In genomic region chr2:32152367-32153034, GRCm38 (mm10) we compare ENCODE assay signal across 8 mouse cellular contexts. TPM values are rescaled to one million over a fixed set of nuclear protein-coding genes. Genes with fewer than 3 reads are reported as not detected.
DNase-seq lines count a peak whose midpoint lies in the region; ATAC-seq lines count a peak whose summit lies in the region.

No protein-coding gene starts in this region.

- peaks cover 51% of the 10 kb centered on the region for H3K4me1 ChIP-seq in kidney, embryonic 14.5 days (ENCODE audit: control insufficient read depth, insufficient read depth, low read length)
- H3K4me1 ChIP-seq in brown adipose tissue, adult 24 weeks (ENCODE audit: control insufficient read depth, insufficient read depth, insufficient read length, low read length): peaks cover 30% of the 10 kb centered on the region
- H3K4me1 ChIP-seq in hindbrain, embryonic 15.5 days (replicated peaks): peaks cover 62% of the 10 kb centered on the region
- peaks cover 61% of the 10 kb centered on the region for H3K4me1 ChIP-seq in midbrain, embryonic 14.5 days (ENCODE audit: control insufficient read depth, insufficient read depth, low read length)

- no peaks in the 10 kb centered on the region for H3K9me3 ChIP-seq in kidney, embryonic 14.5 days (ENCODE audit: control insufficient read depth, low read length)
- no peaks in the 10 kb centered on the region for H3K9me3 ChIP-seq in hindbrain, embryonic 15.5 days
- no peaks in the 10 kb centered on the region for H3K9me3 ChIP-seq in midbrain, embryonic 14.5 days (ENCODE audit: control insufficient read depth, low read length)

- no peak for ATAC-seq in kidney, embryonic 14.5 days (ENCODE audit: low FRiP score, low TSS enrichment)
- 0 out of 2 replicates have a peak, but pooled peaks have one; percentile 0 for ATAC-seq in hindbrain, embryonic 15.5 days (ENCODE audit: low FRiP score, low read depth)
- no peak for ATAC-seq in midbrain, embryonic 14.5 days (ENCODE audit: low FRiP score, low TSS enrichment)

- H3K9ac ChIP-seq in kidney, embryonic 14.5 days (ENCODE audit: low read depth, low read length): peak overlapping the region; percentile 99
- peak overlapping the region; percentile 95 for H3K9ac ChIP-seq in hindbrain, embryonic 15.5 days
- peak overlapping the region; percentile 100 for H3K9ac ChIP-seq in midbrain, embryonic 14.5 days (replicated peaks; ENCODE audit: low read length)

- H3K27ac ChIP-seq in kidney, embryonic 14.5 days (ENCODE audit: low read depth, low read length): peak overlapping the region; percentile 97; the same call in 1 of the 2 replicates
- H3K27ac ChIP-seq in brown adipose tissue, adult 24 weeks (replicated peaks; ENCODE audit: low read depth, low read length): peak overlapping the region; percentile 62
- peak overlapping the region; percentile 99 for H3K27ac ChIP-seq in hindbrain, embryonic 15.5 days (replicated peaks)
- peak overlapping the region; percentile 99 for H3K27ac ChIP-seq in midbrain, embryonic 14.5 days (replicated peaks; ENCODE audit: low read depth, low read length)

- no peaks in the 10 kb centered on the region for H3K27me3 ChIP-seq in kidney, embryonic 14.5 days (ENCODE audit: control insufficient read depth, insufficient read depth, low read length)
- H3K27me3 ChIP-seq in hindbrain, embryonic 15.5 days: no peaks in the 10 kb centered on the region
- H3K27me3 ChIP-seq in midbrain, embryonic 14.5 days (ENCODE audit: control insufficient read depth, insufficient read depth, low read length): no peaks in the 10 kb centered on the region

- H3K4me3 ChIP-seq in kidney, embryonic 14.5 days (ENCODE audit: low read length): peak overlapping the region; percentile 87
- peak overlapping the region; percentile 78 for H3K4me3 ChIP-seq in brown adipose tissue, adult 24 weeks (ENCODE audit: insufficient read depth, low read depth, low read length)
- peak overlapping the region; percentile 86 for H3K4me3 ChIP-seq in hindbrain, embryonic 15.5 days
- peak overlapping the region; percentile 86 for H3K4me3 ChIP-seq in midbrain, embryonic 14.5 days (replicated peaks; ENCODE audit: low read depth, low read length)

- peak overlapping the region; percentile 64 for H3K4me2 ChIP-seq in kidney, embryonic 14.5 days (replicated peaks; ENCODE audit: low read depth, low read length)
- peak overlapping the region; percentile 82 for H3K4me2 ChIP-seq in hindbrain, embryonic 15.5 days
- peak overlapping the region; percentile 100 for H3K4me2 ChIP-seq in midbrain, embryonic 14.5 days (ENCODE audit: low read length)

- 14% methylated on average over 12 of the region's 12 CpGs for WGBS in kidney, embryonic 14.5 days
- 12% methylated on average over 12 of the region's 12 CpGs for WGBS in hindbrain, embryonic 15.5 days
- WGBS in midbrain, embryonic 14.5 days: 14% methylated on average over 12 of the region's 12 CpGs

- DNase-seq in kidney, postnatal 36 days: no peak
- no peak for DNase-seq in midbrain, embryonic 14.5 days
- DNase-seq in Muller cell, postnatal 12 days (ENCODE audit: inconsistent ontology term): no peak
- no peak for DNase-seq in thymus, postnatal 10 days (ENCODE audit: low spot score in 2 of 2)
- DNase-seq in spleen, postnatal 4 days (ENCODE audit: low spot score in 2 of 2): no peak

- H3K36me3 ChIP-seq in kidney, embryonic 14.5 days (ENCODE audit: control insufficient read depth, insufficient read depth, low read length): no peaks in the 10 kb centered on the region
- no peaks in the 10 kb centered on the region for H3K36me3 ChIP-seq in hindbrain, embryonic 15.5 days
- H3K36me3 ChIP-seq in midbrain, embryonic 14.5 days (ENCODE audit: control insufficient read depth, insufficient read depth, low read length): no peaks in the 10 kb centered on the region

RNA-seq across cellular contexts. Expression of gene Prrc2b, which starts 1.6 kb away (rescaled TPM):
- 65.8 and 73.1 TPM in 2 replicates for polyA plus RNA-seq in kidney, embryonic 14.5 days (2014; fragmentation: Nextera tagmentation; extraction: Ambion mirVana)
- 14.6 and 15.1 TPM in 2 replicates for polyA plus RNA-seq in brown adipose tissue, adult 24 weeks (2012; ENCODE audit: insufficient read depth, insufficient read length, missing spikeins)
- 79.7 and 81.1 TPM in 2 replicates for polyA plus RNA-seq in hindbrain, embryonic 15.5 days (2015; fragmentation: Nextera tagmentation; extraction: Ambion mirVana)
- polyA plus RNA-seq in midbrain, embryonic 14.5 days (2014; fragmentation: Nextera tagmentation; extraction: Ambion mirVana): 121 and 141 TPM in 2 replicates

RNA-seq across cellular contexts. Expression of gene Plpp7, which starts 57.2 kb away (rescaled TPM):
- 4.0 and 5.5 TPM in 2 replicates for polyA plus RNA-seq in kidney, embryonic 14.5 days (2014; fragmentation: Nextera tagmentation; extraction: Ambion mirVana)
- 4.1 and 4.6 TPM in 2 replicates for polyA plus RNA-seq in brown adipose tissue, adult 24 weeks (2012; ENCODE audit: insufficient read depth, insufficient read length, missing spikeins)
- polyA plus RNA-seq in hindbrain, embryonic 15.5 days (2015; fragmentation: Nextera tagmentation; extraction: Ambion mirVana): 27.5 and 29.5 TPM in 2 replicates
- polyA plus RNA-seq in midbrain, embryonic 14.5 days (2014; fragmentation: Nextera tagmentation; extraction: Ambion mirVana): 21.6 and 24.4 TPM in 2 replicates
